Mouse (Mus musculus) liver, embryonic 13.5 days (tissue): ENCODE data around the gene Retreg3. TPM values are rescaled to one million over a fixed set of nuclear protein-coding genes. Genes with fewer than 3 reads are reported as not detected.
"Not testable (repeated sequence)": the region's sequence is repeated elsewhere in the genome, so short reads cannot be mapped to it uniquely, and the experiment has no call there.

Experiments
- ATAC-seq: fragments of 200-750 bp; cut with Nextera tagmentation; 2 replicates; pipeline ENCODE4 v1.8.0; 2017; ENCODE audit warnings: low read depth, mild to moderate bottlenecking, moderate number of reproducible peaks, moderate library complexity
- DNase-seq: peaks from one replicate; pipeline ENCODE4 v3.0.0; 2022
- H3K27ac ChIP-seq: fragments of 300-500 bp; sonication (generic); 2 replicates; pipeline ENCODE4 v1.5.1; 2015; ENCODE audit warnings: moderate library complexity, mild to moderate bottlenecking, inconsistent platforms
- H3K27me3 ChIP-seq: fragments of 300-500 bp; sonication (generic); 2 replicates; pipeline ENCODE4 v1.6.1; 2015; ENCODE audit warnings: mild to moderate bottlenecking, inconsistent platforms
- H3K36me3 ChIP-seq: fragments of 300-500 bp; sonication (generic); 2 replicates; pipeline ENCODE4 v1.6.1; 2015; ENCODE audit warnings: mild to moderate bottlenecking, inconsistent platforms
- H3K4me1 ChIP-seq: fragments of 300-500 bp; sonication (generic); replicated peaks from 2 replicates; pipeline ENCODE4 v1.6.1; 2015; ENCODE audit warnings: inconsistent platforms
- H3K4me2 ChIP-seq: fragments of 300-500 bp; sonication (generic); 2 replicates; pipeline ENCODE4 v1.6.1; 2015; ENCODE audit warnings: inconsistent platforms, mild to moderate bottlenecking, moderate library complexity
- H3K4me3 ChIP-seq: fragments of 300-500 bp; sonication (generic); replicated peaks from 2 replicates; pipeline ENCODE4 v1.5.1; 2015; ENCODE audit warnings: mild to moderate bottlenecking, inconsistent platforms
- H3K9ac ChIP-seq: fragments of 300-500 bp; sonication (generic); 2 replicates; pipeline ENCODE4 v1.6.1; 2015; ENCODE audit warnings: mild to moderate bottlenecking, inconsistent platforms
- H3K9me3 ChIP-seq: fragments of 300-500 bp; sonication (generic); replicated peaks from 2 replicates; pipeline ENCODE4 v1.6.1; 2016; ENCODE audit warnings: inconsistent platforms
- WGBS: fragments of 180-500 bp; shearing (Covaris S2); methylation state at CpG from one replicate; pipeline ENCODE4 v1.1.7; 2015; ENCODE audit not compliant: insufficient replicate concordance; 5-methylcytosine and 5-hydroxymethylcytosine counted together
- polyA plus RNA-seq: library from polyadenylated mRNA; unstranded; fragments of >200 nt; fragmentation: Nextera tagmentation; extraction: Ambion mirVana; gene quantifications from 2 replicates; pipeline ENCODE4 v1.2.1, GENCODE M21; 2015

Retreg3 gene
- polyA plus RNA-seq, 1 experiment from 2014 or later = 11.5 TPM

GRCm38 (mm10) chr11:101162301-101162700 is 42.6 kb upstream of the Retreg3 start:
- Histone ChIP-seq H3K36me3 (peaks cover 7% of the 10 kb centered on the region; the same call in 1 of the 2 replicates), H3K9ac (no peak overlapping the region), H3K4me2 (no peak overlapping the region), H3K27ac (no peak overlapping the region), H3K27me3 (peaks cover 93% of the 10 kb centered on the region), H3K9me3 (no peaks in the 10 kb centered on the region), H3K4me3 (no peak overlapping the region), H3K4me1 (peaks cover 24% of the 10 kb centered on the region)
- WGBS = 47% methylated on average over 5 of the region's 5 CpGs
- DNase-seq (no peak), ATAC-seq (no peak)

- Histone ChIP-seq H3K9ac (no peak overlapping the region), H3K27me3 (peaks cover 91% of the 10 kb centered on the region)
These were observed 41.9 kb upstream of the Retreg3 start for GRCm38 (mm10) chr11:101161551-101161950.

GRCm38 (mm10) chr11:101160981-101161505 is 41.4 kb upstream of the Retreg3 start:
- peaks cover 91% of the 10 kb centered on the region for H3K27me3 ChIP-seq
- not testable (repeated sequence) for H3K4me2 ChIP-seq, H3K4me3 ChIP-seq, DNase-seq, ATAC-seq, H3K27ac ChIP-seq, H3K36me3 ChIP-seq, H3K9me3 ChIP-seq, H3K9ac ChIP-seq
- H3K4me1 ChIP-seq = peaks cover 27% of the 10 kb centered on the region
- WGBS = 69% methylated on average over 8 of the region's 8 CpGs

More at GRCm38 (mm10) chr11:101161551-101161950, 41.9 kb upstream of the Retreg3 start:
- peaks cover 24% of the 10 kb centered on the region for H3K4me1 ChIP-seq
- peaks cover 3% of the 10 kb centered on the region; the same call in 1 of the 2 replicates for H3K36me3 ChIP-seq
- H3K9me3 ChIP-seq = no peaks in the 10 kb centered on the region
- ATAC-seq (no peak), DNase-seq (no peak)
- H3K4me3 ChIP-seq = no peak overlapping the region
- 73% methylated on average over 15 of the region's 15 CpGs for WGBS
- no peak overlapping the region for H3K4me2 ChIP-seq
- H3K27ac ChIP-seq = no peak overlapping the region

DNA sequence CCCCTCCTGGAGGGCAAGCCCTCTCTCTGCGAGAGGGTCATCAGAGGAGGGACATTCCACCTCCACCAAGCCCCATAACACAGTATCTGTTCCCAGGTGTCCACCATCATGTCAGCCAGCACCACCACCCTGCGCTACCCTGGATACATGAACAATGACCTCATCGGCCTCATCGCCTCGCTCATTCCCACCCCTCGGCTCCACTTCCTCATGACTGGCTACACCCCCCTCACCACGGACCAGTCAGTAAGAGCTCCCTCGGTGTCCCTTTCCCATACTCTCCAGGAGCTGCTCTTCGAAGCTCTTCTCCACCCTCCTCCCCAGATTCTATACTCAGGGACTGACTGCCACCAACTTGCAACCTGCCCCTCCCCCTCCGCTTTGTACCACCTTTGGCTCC is 40.5 kb upstream of the Retreg3 start:
- not testable (repeated sequence) for H3K9ac ChIP-seq, H3K4me2 ChIP-seq, H3K4me3 ChIP-seq, H3K36me3 ChIP-seq, H3K27ac ChIP-seq, H3K9me3 ChIP-seq, DNase-seq, ATAC-seq
- WGBS = 41% methylated on average over 8 of the region's 10 CpGs
- Histone ChIP-seq H3K4me1 (peaks cover 32% of the 10 kb centered on the region), H3K27me3 (peaks cover 91% of the 10 kb centered on the region)

- peaks cover 8% of the 10 kb centered on the region for H3K4me1 ChIP-seq
- no peaks in the 10 kb centered on the region for H3K36me3 ChIP-seq
- DNase-seq (no peak), ATAC-seq (no peak)
- peak within 1 kb of the TSS; percentile 38 for H3K4me3 ChIP-seq
- H3K4me2 ChIP-seq = peak within 1 kb of the TSS; percentile 59
- H3K27me3 ChIP-seq = peaks cover 63% of the 10 kb centered on the region
- H3K9me3 ChIP-seq = no peaks in the 10 kb centered on the region
- 5% methylated on average over 36 of the region's 36 CpGs for WGBS
- no peak within 1 kb of the TSS for H3K27ac ChIP-seq
- no peak within 1 kb of the TSS for H3K9ac ChIP-seq
These were observed 36.2 kb upstream of the Retreg3 start, which contains the start of gene Tubg2 for GRCm38 (mm10) chr11:101155728-101156371. TSS of gene Tubg2 (plus strand) at chr11:101155907.

GRCm38 (mm10) chr11:101155151-101155550 is 35.5 kb upstream of the Retreg3 start:
- WGBS = 58% methylated on average over 6 of the region's 6 CpGs
- H3K9ac ChIP-seq = no peak overlapping the region
- ATAC-seq (no peak), DNase-seq (no peak)
- no peak overlapping the region for H3K27ac ChIP-seq
- H3K4me1 ChIP-seq = peaks cover 8% of the 10 kb centered on the region
- H3K36me3 ChIP-seq = no peaks in the 10 kb centered on the region
- no peak overlapping the region for H3K4me3 ChIP-seq
- H3K4me2 ChIP-seq = no peak overlapping the region
- H3K9me3 ChIP-seq = no peaks in the 10 kb centered on the region
- H3K27me3 ChIP-seq = peaks cover 57% of the 10 kb centered on the region

DNA sequence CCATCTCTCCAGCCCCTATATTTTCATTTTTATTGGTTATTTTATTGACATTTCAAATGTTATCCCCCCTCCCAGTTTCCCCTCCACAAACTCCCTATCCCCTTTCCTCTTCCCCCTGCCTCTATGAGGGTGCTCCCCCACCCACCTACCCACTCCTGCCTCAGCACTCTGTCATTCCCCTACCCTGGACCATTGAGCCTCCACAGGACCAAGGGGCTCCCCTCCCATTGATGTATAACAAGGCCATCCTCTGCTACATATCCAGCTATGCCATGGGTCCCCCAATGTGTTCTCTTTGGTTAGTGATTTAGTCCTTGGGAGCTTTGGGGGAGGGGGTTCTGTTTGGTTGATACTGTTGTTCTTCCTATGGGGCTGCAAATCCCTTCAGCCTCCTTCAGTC is 35.0 kb upstream of the Retreg3 start:
- H3K36me3 ChIP-seq = no peaks in the 10 kb centered on the region
- no peak overlapping the region for H3K4me3 ChIP-seq
- peaks cover 8% of the 10 kb centered on the region for H3K4me1 ChIP-seq
- no peak overlapping the region for H3K9ac ChIP-seq
- H3K4me2 ChIP-seq = no peak overlapping the region
- no peaks in the 10 kb centered on the region for H3K9me3 ChIP-seq
- peaks cover 54% of the 10 kb centered on the region for H3K27me3 ChIP-seq
- no peak overlapping the region for H3K27ac ChIP-seq
- ATAC-seq = no peak
- DNase-seq = no peak

- H3K27me3 ChIP-seq = peaks cover 43% of the 10 kb centered on the region
- DNase-seq (no peak), ATAC-seq (no peak)
- no peak overlapping the region for H3K9ac ChIP-seq
- H3K4me2 ChIP-seq = no peak overlapping the region
- no peak overlapping the region for H3K4me3 ChIP-seq
- WGBS = 81% methylated on average over 1 of the region's 1 CpGs
- peaks cover 12% of the 10 kb centered on the region for H3K4me1 ChIP-seq
- no peaks in the 10 kb centered on the region for H3K36me3 ChIP-seq
- no peaks in the 10 kb centered on the region for H3K9me3 ChIP-seq
- H3K27ac ChIP-seq = no peak overlapping the region
These were observed 33.1 kb upstream of the Retreg3 start for GRCm38 (mm10) chr11:101152825-101153224.

- H3K9ac ChIP-seq = no peak overlapping the region
- 29% methylated on average over 2 of the region's 2 CpGs for WGBS
- ATAC-seq = no peak
- H3K4me1 ChIP-seq = peaks cover 9% of the 10 kb centered on the region
- no peak for DNase-seq
- H3K27me3 ChIP-seq = peaks cover 28% of the 10 kb centered on the region
- H3K27ac ChIP-seq = no peak overlapping the region
- no peak overlapping the region for H3K4me3 ChIP-seq
- H3K4me2 ChIP-seq = no peak overlapping the region
- H3K9me3 ChIP-seq = no peaks in the 10 kb centered on the region
- no peaks in the 10 kb centered on the region for H3K36me3 ChIP-seq
These were observed 31.4 kb upstream of the Retreg3 start for GRCm38 (mm10) chr11:101151063-101151462.

- WGBS = 50% methylated on average over 9 of the region's 9 CpGs
- Histone ChIP-seq H3K9ac (no peak overlapping the region), H3K27me3 (peaks cover 12% of the 10 kb centered on the region; the same call in 1 of the 2 replicates), H3K4me3 (no peak overlapping the region), H3K36me3 (no peaks in the 10 kb centered on the region), H3K27ac (no peak overlapping the region; the same call in 1 of the 2 replicates), H3K4me1 (0 out of 2 replicates have a peak, but pooled peaks cover 4% of the 10 kb centered on the region), H3K4me2 (no peak overlapping the region), H3K9me3 (no peaks in the 10 kb centered on the region)
- DNase-seq = no peak
- no peak for ATAC-seq
These were observed 29.7 kb upstream of the Retreg3 start for GRCm38 (mm10) chr11:101149178-101150105.

DNA sequence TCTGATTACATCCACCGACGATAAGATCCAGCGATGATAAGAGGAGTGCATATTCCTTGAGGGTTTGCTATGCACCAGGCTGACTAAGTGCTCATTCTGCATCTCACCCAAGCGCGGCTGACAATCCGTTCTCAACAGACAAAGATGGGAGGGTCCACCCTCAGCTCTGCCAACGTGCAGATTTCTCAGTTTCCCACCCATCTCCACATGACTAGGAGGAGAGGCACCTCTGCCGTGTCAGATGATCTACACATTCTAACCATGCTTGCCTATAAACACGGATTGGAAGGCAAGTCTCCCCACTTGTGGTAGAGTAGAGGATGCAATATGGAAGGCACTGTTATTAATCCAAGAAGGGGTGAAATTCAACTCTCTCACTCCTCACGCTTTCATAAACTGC is 29.1 kb upstream of the Retreg3 start:
- Histone ChIP-seq H3K9me3 (no peaks in the 10 kb centered on the region), H3K4me2 (no peak overlapping the region), H3K4me1 (peaks cover 7% of the 10 kb centered on the region), H3K27ac (no peak overlapping the region; the same call in 1 of the 2 replicates), H3K9ac (no peak overlapping the region), H3K36me3 (no peaks in the 10 kb centered on the region), H3K27me3 (peaks cover 13% of the 10 kb centered on the region), H3K4me3 (no peak overlapping the region)
- WGBS = 62% methylated on average over 10 of the region's 10 CpGs
- no peak for ATAC-seq
- DNase-seq = no peak
